Mouse (Mus musculus): ENCODE measurements at regions not wholly inside any gene's neighbourhood (a gene's known extent, or its start where the extent isn't known, plus 50 kb on each side); places are given as distances from the start of the nearest gene placed in this dataset.

DNA sequence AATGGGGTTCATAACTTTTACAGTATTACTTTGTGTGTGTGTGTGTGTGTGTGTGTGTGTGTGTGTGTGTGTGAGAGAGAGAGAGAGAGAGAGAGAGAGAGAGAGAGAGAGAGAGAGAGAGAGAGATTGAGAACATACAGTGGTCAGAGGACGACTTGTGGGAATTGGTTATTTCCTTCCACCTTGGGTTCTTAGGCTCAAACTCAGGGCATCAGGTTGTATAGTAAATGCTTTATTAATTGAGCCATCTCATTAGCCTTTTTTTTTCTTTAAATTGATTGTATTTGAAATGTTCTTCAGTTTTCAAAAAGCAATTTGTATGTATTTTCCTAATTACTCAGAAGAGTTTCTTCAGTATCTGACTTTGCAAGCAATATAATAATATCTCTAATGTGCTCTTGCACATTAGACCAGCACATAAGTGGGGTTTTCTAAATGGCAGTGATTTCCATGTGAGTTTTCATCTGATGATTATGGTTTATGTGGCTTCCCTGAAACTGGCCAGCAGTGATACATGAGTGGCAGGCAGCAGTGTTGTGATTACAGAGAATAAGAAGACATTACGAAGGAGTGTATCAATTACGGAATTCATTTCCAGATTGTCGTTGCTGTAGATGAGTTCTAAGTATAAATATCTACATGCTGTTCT is 86.2 kb upstream of the Mtap start:
- H3K27me3 ChIP-seq (replicated peaks) = no peaks in the 10 kb centered on the region
- no peak overlapping the region for H3K4me3 ChIP-seq (replicated peaks in 1 of 3; ENCODE audit: low read depth in 2 of 3, low read length in 2 of 3, poor library complexity in 1 of 3)
- dilution Hi-C loops (cut with MboI; ENCODE audit: extremely low pct_ligation_motif_present, extremely low pct_unique_long_range_greater_than_20kb, low sequenced_read_pairs) (no loop called here), in situ Hi-C loops (cut with MboI; ENCODE audit: low pct_ligation_motif_present, low pct_unique_long_range_greater_than_20kb, low sequenced_read_pairs) (no loop called here)
- no peaks in the 10 kb centered on the region for H3K79me2 ChIP-seq (replicated peaks; ENCODE audit: control insufficient read depth, extremely low read depth, insufficient read depth, poor library complexity, severe bottlenecking)
- no peaks in the 10 kb centered on the region for H3K9me3 ChIP-seq (replicated peaks; ENCODE audit: low read length)
- no peak overlapping the region for H3K9ac ChIP-seq (ENCODE audit: insufficient read depth, low read depth)
- no peaks in the 10 kb centered on the region for H3K4me1 ChIP-seq (ENCODE audit: control insufficient read depth in 1 of 2, insufficient read depth in 2 of 2)
- no peaks in the 10 kb centered on the region for H3K36me3 ChIP-seq (replicated peaks in 1 of 2; ENCODE audit: control insufficient read depth in 1 of 2, insufficient read depth in 1 of 2, low read length in 1 of 2)
- no peak for TF ChIP-seq E2F4 (IDR thresholded peaks at IDR 0.05; ENCODE audit: insufficient replicate concordance, low read depth, low read length)
- TF ChIP-seq SMC3 (IDR thresholded peaks at IDR 0.05; ENCODE audit: low read depth, low read length) = no peak
- TF ChIP-seq TCF12 (IDR thresholded peaks at IDR 0.05; ENCODE audit: low read depth, low read length) = no peak
- TF ChIP-seq KAT2A (IDR thresholded peaks at IDR 0.05; ENCODE audit: insufficient replicate concordance, low read length) = no peak
- no peak for TF ChIP-seq MAX (IDR thresholded peaks at IDR 0.05; ENCODE audit: low read length)
- TF ChIP-seq ZC3H11A (IDR thresholded peaks at IDR 0.05; ENCODE audit: low read depth, low read length) = no peak
- no peak for TF ChIP-seq POLR2A (IDR thresholded peaks at IDR 0.05; ENCODE audit: low read depth, low read length)
- no peak for TF ChIP-seq GABPA (IDR thresholded peaks at IDR 0.05; ENCODE audit: insufficient replicate concordance, low read depth, low read length)
- no peak for TF ChIP-seq HCFC1 (IDR thresholded peaks at IDR 0.05; ENCODE audit: low read depth, low read length)
- TF ChIP-seq JUND (conservative IDR thresholded peaks at IDR 0.05; ENCODE audit: low read depth, low read length) = no peak
- TF ChIP-seq PAX5 (IDR thresholded peaks at IDR 0.05; ENCODE audit: low read length) = no peak
- TF ChIP-seq ZMIZ1 (IDR thresholded peaks at IDR 0.05; ENCODE audit: low read depth, low read length) = no peak
- no peak overlapping the region for H3K4me2 ChIP-seq (ENCODE audit: insufficient read depth, low read depth, poor library complexity, severe bottlenecking)
- H3K27ac ChIP-seq (ENCODE audit: insufficient read depth, low read depth) = no peak overlapping the region
- no peak for DNase-seq (ENCODE audit: extremely low read depth)

DNA sequence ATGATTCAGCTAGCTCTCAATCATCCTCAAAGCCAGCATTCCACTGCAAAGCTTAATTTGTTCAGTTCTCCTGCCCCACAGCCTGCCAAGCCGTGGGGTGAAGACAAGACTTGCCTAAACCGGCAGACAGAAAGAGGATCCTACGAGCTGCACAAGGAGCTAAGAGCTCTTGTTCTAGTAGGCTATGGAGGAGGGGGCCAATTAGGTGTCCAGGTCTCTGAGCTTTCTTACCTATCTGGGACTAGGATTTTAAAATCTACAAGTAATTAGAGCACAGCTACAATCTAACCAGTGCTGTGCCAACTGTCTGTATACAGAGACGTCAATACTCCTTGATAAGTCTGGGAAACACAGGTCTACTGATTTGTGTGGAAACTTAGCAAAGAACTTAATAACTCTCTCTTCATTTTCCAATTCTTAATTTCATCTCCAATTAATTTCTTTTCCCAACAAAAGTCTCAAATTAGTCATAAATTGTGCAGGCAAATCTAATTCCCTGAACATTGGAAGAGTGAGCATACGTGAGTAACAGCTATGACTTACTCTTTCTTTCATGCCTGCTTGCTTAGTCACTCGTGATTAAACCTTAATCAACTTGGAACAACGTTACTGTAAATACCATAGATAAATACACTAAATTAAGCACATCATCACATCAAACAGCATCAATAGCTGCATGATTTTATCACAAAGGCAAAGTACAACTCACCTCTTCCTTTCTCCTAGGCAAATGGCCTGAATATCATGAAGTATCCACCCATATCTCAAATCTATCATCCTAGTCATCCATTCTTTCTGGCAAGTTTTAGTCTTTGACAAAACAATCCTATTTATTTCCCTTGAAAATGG is 87.1 kb upstream of the Mtap start:
- H3K27me3 ChIP-seq (replicated peaks) = no peaks in the 10 kb centered on the region
- no peak overlapping the region for H3K27ac ChIP-seq (ENCODE audit: insufficient read depth, low read depth)
- H3K36me3 ChIP-seq (replicated peaks in 1 of 2; ENCODE audit: control insufficient read depth in 1 of 2, insufficient read depth in 1 of 2, low read length in 1 of 2) = no peaks in the 10 kb centered on the region
- no peaks in the 10 kb centered on the region for H3K79me2 ChIP-seq (replicated peaks; ENCODE audit: control insufficient read depth, extremely low read depth, insufficient read depth, poor library complexity, severe bottlenecking)
- no peak for DNase-seq (ENCODE audit: extremely low read depth)
- no peak overlapping the region for H3K4me2 ChIP-seq (ENCODE audit: insufficient read depth, low read depth, poor library complexity, severe bottlenecking)
- H3K4me3 ChIP-seq (replicated peaks in 1 of 3; ENCODE audit: low read depth in 2 of 3, low read length in 2 of 3, poor library complexity in 1 of 3) = no peak overlapping the region
- H3K4me1 ChIP-seq (ENCODE audit: control insufficient read depth in 1 of 2, insufficient read depth in 2 of 2) = no peaks in the 10 kb centered on the region
- TF ChIP-seq BHLHE40 (IDR thresholded peaks at IDR 0.05; ENCODE audit: low read depth, low read length) (no peak), USF1 (IDR thresholded peaks at IDR 0.05; ENCODE audit: low read depth, low read length) (no peak), SMC3 (IDR thresholded peaks at IDR 0.05; ENCODE audit: low read depth, low read length) (no peak)
- H3K9ac ChIP-seq (ENCODE audit: insufficient read depth, low read depth) = no peak overlapping the region
- no peaks in the 10 kb centered on the region for H3K9me3 ChIP-seq (replicated peaks; ENCODE audit: low read length)
- dilution Hi-C loops (cut with MboI; ENCODE audit: extremely low pct_ligation_motif_present, extremely low pct_unique_long_range_greater_than_20kb, low sequenced_read_pairs) = no loop called here
- in situ Hi-C loops (cut with MboI; ENCODE audit: low pct_ligation_motif_present, low pct_unique_long_range_greater_than_20kb, low sequenced_read_pairs) = no loop called here
